Mouse (Mus musculus): ENCODE results near the gene Pomgnt2. TPM values are rescaled to one million over a fixed set of nuclear protein-coding genes. Genes with fewer than 3 reads are reported as not detected.
A peak's percentile ranks its signal among the peaks of the same experiment; 100 is the strongest.

The Pomgnt2 gene
- polyA plus RNA-seq, 1 experiment from 2014 or later = 16.1 TPM

DNA sequence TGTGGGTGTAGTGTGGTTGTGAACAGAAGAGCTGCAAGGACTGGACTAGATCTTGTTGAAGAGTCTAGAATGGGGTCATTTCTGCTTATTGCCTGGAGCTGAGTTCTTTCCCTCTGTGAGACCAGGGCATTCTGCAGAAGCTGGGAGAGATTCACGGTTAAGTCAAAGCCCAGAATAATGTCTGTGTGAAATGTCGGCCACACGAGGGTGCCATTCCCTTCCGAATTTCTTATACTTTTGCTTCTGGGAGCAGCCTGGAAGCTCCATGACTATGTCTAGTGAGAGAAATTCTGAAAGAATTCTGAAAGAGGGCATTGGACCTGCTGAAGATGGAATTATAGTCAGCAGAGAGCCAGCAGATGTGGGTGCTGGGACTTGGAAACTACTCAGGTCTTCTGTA, 49.1 kb downstream of the Pomgnt2 start:
- no peak; the same call in 1 of the 2 replicates for ATAC-seq
- Histone ChIP-seq H3K27me3 (replicated peaks; ENCODE audit: control insufficient read depth, insufficient read depth, low read length) (no peaks in the 10 kb centered on the region), H3K9ac (ENCODE audit: low read length) (no peak overlapping the region), H3K9me3 (replicated peaks; ENCODE audit: control insufficient read depth, low read length) (no peaks in the 10 kb centered on the region), H3K27ac (ENCODE audit: low read depth, low read length) (no peak overlapping the region), H3K4me2 (ENCODE audit: low read length) (no peak overlapping the region), H3K36me3 (ENCODE audit: control insufficient read depth, insufficient read depth, low read length) (no peaks in the 10 kb centered on the region), H3K4me3 (ENCODE audit: low read depth, low read length) (no peak overlapping the region), H3K4me1 (ENCODE audit: control insufficient read depth, insufficient read depth, low read length) (peaks cover 8% of the 10 kb centered on the region; the same call in 1 of the 2 replicates)
- 11% methylated on average over 4 of the region's 4 CpGs for WGBS
- DNase-seq (ENCODE audit: low spot score) = peak; percentile 79

DNA sequence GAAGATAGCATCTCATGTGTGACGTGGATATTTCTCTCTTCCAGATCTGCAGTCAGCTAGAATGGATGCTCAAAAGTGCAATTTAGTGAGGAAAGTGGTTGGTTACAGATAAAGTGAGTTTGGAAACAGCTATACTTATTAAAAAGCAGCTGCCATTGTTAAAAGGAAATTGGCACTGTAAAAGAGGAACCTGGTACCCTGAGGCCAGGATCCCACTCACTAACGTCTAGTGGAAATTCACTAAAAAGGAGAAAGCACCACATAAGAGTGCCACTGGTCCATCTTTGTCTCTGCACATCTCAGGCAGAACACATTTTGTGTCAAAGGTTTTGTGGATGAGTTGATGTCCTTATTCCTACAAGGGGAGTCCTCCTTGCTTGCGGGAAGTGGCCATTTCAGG, 53.3 kb downstream of the Pomgnt2 start:
- 88% methylated on average over 3 of the region's 3 CpGs for WGBS
- Histone ChIP-seq H3K27ac (ENCODE audit: low read depth, low read length) (no peak overlapping the region), H3K4me2 (ENCODE audit: low read length) (no peak overlapping the region), H3K4me3 (ENCODE audit: low read depth, low read length) (no peak overlapping the region), H3K27me3 (replicated peaks; ENCODE audit: control insufficient read depth, insufficient read depth, low read length) (no peaks in the 10 kb centered on the region), H3K36me3 (ENCODE audit: control insufficient read depth, insufficient read depth, low read length) (no peaks in the 10 kb centered on the region), H3K9me3 (replicated peaks; ENCODE audit: control insufficient read depth, low read length) (no peaks in the 10 kb centered on the region), H3K9ac (ENCODE audit: low read length) (no peak overlapping the region), H3K4me1 (ENCODE audit: control insufficient read depth, insufficient read depth, low read length) (no peaks in the 10 kb centered on the region)
- ATAC-seq = no peak
- DNase-seq (ENCODE audit: low spot score) = no peak

- no peak overlapping the region for H3K4me3 ChIP-seq (ENCODE audit: low read depth, low read length)
- no peak for DNase-seq (ENCODE audit: low spot score)
- H3K4me1 ChIP-seq (ENCODE audit: control insufficient read depth, insufficient read depth, low read length) = no peaks in the 10 kb centered on the region
- 88% methylated on average over 3 of the region's 3 CpGs for WGBS
- no peaks in the 10 kb centered on the region for H3K36me3 ChIP-seq (ENCODE audit: control insufficient read depth, insufficient read depth, low read length)
- no peak overlapping the region for H3K9ac ChIP-seq (ENCODE audit: low read length)
- H3K4me2 ChIP-seq (ENCODE audit: low read length) = no peak overlapping the region
- no peaks in the 10 kb centered on the region for H3K9me3 ChIP-seq (replicated peaks; ENCODE audit: control insufficient read depth, low read length)
- H3K27me3 ChIP-seq (replicated peaks; ENCODE audit: control insufficient read depth, insufficient read depth, low read length) = no peaks in the 10 kb centered on the region
- no peak for ATAC-seq
- no peak overlapping the region for H3K27ac ChIP-seq (ENCODE audit: low read depth, low read length)
These were observed 53.9 kb downstream of the Pomgnt2 start for GRCm38 (mm10) chr9:121943005-121943404.

- H3K4me2 ChIP-seq (ENCODE audit: low read length) = peak overlapping the region; percentile 47
- no peaks in the 10 kb centered on the region for H3K9me3 ChIP-seq (replicated peaks; ENCODE audit: control insufficient read depth, low read length)
- no peaks in the 10 kb centered on the region for H3K27me3 ChIP-seq (replicated peaks; ENCODE audit: control insufficient read depth, insufficient read depth, low read length)
- H3K4me1 ChIP-seq (ENCODE audit: control insufficient read depth, insufficient read depth, low read length) = no peaks in the 10 kb centered on the region
- peak overlapping the region; percentile 37 for H3K4me3 ChIP-seq (ENCODE audit: low read depth, low read length)
- WGBS = 66% methylated on average over 21 of the region's 21 CpGs
- ATAC-seq (peak; percentile 74; the same call in 1 of the 2 replicates), DNase-seq (ENCODE audit: low spot score) (peak; percentile 71)
- H3K36me3 ChIP-seq (ENCODE audit: control insufficient read depth, insufficient read depth, low read length) = no peaks in the 10 kb centered on the region
- peak overlapping the region; percentile 59 for H3K9ac ChIP-seq (ENCODE audit: low read length)
- H3K27ac ChIP-seq (ENCODE audit: low read depth, low read length) = peak overlapping the region; percentile 5; the same call in 1 of the 2 replicates
These were observed 59.0 kb downstream of the Pomgnt2 start for GRCm38 (mm10) chr9:121937944-121938355.

GRCm38 (mm10) chr9:121937451-121937864, 59.5 kb downstream of the Pomgnt2 start:
- H3K9me3 ChIP-seq (replicated peaks; ENCODE audit: control insufficient read depth, low read length) = no peaks in the 10 kb centered on the region
- H3K27me3 ChIP-seq (replicated peaks; ENCODE audit: control insufficient read depth, insufficient read depth, low read length) = no peaks in the 10 kb centered on the region
- peak; percentile 44; the same call in 1 of the 2 replicates for ATAC-seq
- peak overlapping the region; percentile 5; the same call in 1 of the 2 replicates for H3K27ac ChIP-seq (ENCODE audit: low read depth, low read length)
- no peaks in the 10 kb centered on the region for H3K4me1 ChIP-seq (ENCODE audit: control insufficient read depth, insufficient read depth, low read length)
- H3K9ac ChIP-seq (ENCODE audit: low read length) = 0 out of 2 replicates have a peak overlapping the region, but pooled peaks have one; percentile 59
- no peaks in the 10 kb centered on the region for H3K36me3 ChIP-seq (ENCODE audit: control insufficient read depth, insufficient read depth, low read length)
- DNase-seq (ENCODE audit: low spot score) = no peak
- 62% methylated on average over 6 of the region's 6 CpGs for WGBS
- peak overlapping the region; percentile 47 for H3K4me2 ChIP-seq (ENCODE audit: low read length)
- H3K4me3 ChIP-seq (ENCODE audit: low read depth, low read length) = peak overlapping the region; percentile 37

GRCm38 (mm10) chr9:121936952-121937351, 60.0 kb downstream of the Pomgnt2 start:
- no peaks in the 10 kb centered on the region for H3K27me3 ChIP-seq (replicated peaks; ENCODE audit: control insufficient read depth, insufficient read depth, low read length)
- no peak overlapping the region for H3K9ac ChIP-seq (ENCODE audit: low read length)
- H3K4me2 ChIP-seq (ENCODE audit: low read length) = peak overlapping the region; percentile 47
- 70% methylated on average over 1 of the region's 1 CpGs for WGBS
- H3K36me3 ChIP-seq (ENCODE audit: control insufficient read depth, insufficient read depth, low read length) = no peaks in the 10 kb centered on the region
- H3K4me3 ChIP-seq (ENCODE audit: low read depth, low read length) = no peak overlapping the region
- no peaks in the 10 kb centered on the region for H3K4me1 ChIP-seq (ENCODE audit: control insufficient read depth, insufficient read depth, low read length)
- no peaks in the 10 kb centered on the region for H3K9me3 ChIP-seq (replicated peaks; ENCODE audit: control insufficient read depth, low read length)
- peak; percentile 58; the same call in 1 of the 2 replicates for ATAC-seq
- no peak overlapping the region for H3K27ac ChIP-seq (ENCODE audit: low read depth, low read length)
- peak; percentile 31 for DNase-seq (ENCODE audit: low spot score)

DNA sequence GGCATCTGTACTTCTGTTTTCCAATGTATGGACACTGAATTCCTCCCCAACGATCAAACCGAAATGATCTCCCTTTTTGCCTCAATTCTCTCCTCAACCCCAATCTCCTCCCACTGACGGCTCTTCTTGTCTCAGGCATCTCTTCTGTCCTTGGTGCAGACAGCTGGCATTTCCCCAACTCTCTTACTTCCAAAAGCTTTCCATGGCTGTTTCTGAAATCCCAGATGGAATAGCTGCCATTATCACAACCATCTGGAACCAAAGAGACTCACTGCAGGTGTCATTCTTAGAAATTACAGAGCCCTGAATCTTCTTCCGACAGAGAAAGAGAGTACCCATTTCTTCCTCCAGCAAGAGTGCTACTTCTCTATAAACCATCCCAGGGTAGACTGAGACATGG, 62.1 kb downstream of the Pomgnt2 start:
- H3K9ac ChIP-seq (ENCODE audit: low read length) = no peak overlapping the region
- no peak overlapping the region for H3K4me2 ChIP-seq (ENCODE audit: low read length)
- no peaks in the 10 kb centered on the region for H3K27me3 ChIP-seq (replicated peaks; ENCODE audit: control insufficient read depth, insufficient read depth, low read length)
- WGBS = 85% methylated on average over 4 of the region's 4 CpGs
- H3K9me3 ChIP-seq (replicated peaks; ENCODE audit: control insufficient read depth, low read length) = no peaks in the 10 kb centered on the region
- H3K36me3 ChIP-seq (ENCODE audit: control insufficient read depth, insufficient read depth, low read length) = no peaks in the 10 kb centered on the region
- DNase-seq (ENCODE audit: low spot score) = no peak
- no peak for ATAC-seq
- no peak overlapping the region for H3K4me3 ChIP-seq (ENCODE audit: low read depth, low read length)
- H3K4me1 ChIP-seq (ENCODE audit: control insufficient read depth, insufficient read depth, low read length) = no peaks in the 10 kb centered on the region
- H3K27ac ChIP-seq (ENCODE audit: low read depth, low read length) = no peak overlapping the region

Other genes with a start within 250 kb of the Pomgnt2 start
- gene Zfp651, start 237.8 kb downstream of the Pomgnt2 start, polyA plus RNA-seq (2014; fragmentation: Nextera tagmentation; extraction: Ambion mirVana) = 7.4 and 9.5 TPM in 2 replicates
- gene Klhl40, start 219.5 kb downstream of the Pomgnt2 start, polyA plus RNA-seq (2014; fragmentation: Nextera tagmentation; extraction: Ambion mirVana) = 0.49 and 0.60 TPM in 2 replicates
- gene Hhatl, start 204.6 kb downstream of the Pomgnt2 start, polyA plus RNA-seq (2014; fragmentation: Nextera tagmentation; extraction: Ambion mirVana) = not detected in 2 replicates
- gene Ccdc13, start 157.6 kb downstream of the Pomgnt2 start, polyA plus RNA-seq (2014; fragmentation: Nextera tagmentation; extraction: Ambion mirVana) = 2.7 and 3.0 TPM in 2 replicates
- 114 and 151 TPM in 2 replicates for gene Higd1a, start 138.7 kb downstream of the Pomgnt2 start, polyA plus RNA-seq (2014; fragmentation: Nextera tagmentation; extraction: Ambion mirVana)
- gene Ackr2, start 98.8 kb downstream of the Pomgnt2 start, polyA plus RNA-seq (2014; fragmentation: Nextera tagmentation; extraction: Ambion mirVana) = 2.0 and 2.1 TPM in 2 replicates
- gene Cyp8b1, start 80.8 kb downstream of the Pomgnt2 start, polyA plus RNA-seq (2014; fragmentation: Nextera tagmentation; extraction: Ambion mirVana) = not detected in 2 replicates
- gene Fam198a, start 46.1 kb downstream of the Pomgnt2 start, polyA plus RNA-seq (2014; fragmentation: Nextera tagmentation; extraction: Ambion mirVana) = 0.89 and 1.3 TPM in 2 replicates
- 36.9 and 53.2 TPM in 2 replicates for gene Snrk, start 120.2 kb upstream of the Pomgnt2 start, polyA plus RNA-seq (2014; fragmentation: Nextera tagmentation; extraction: Ambion mirVana)